Mouse (Mus musculus) lung, postnatal 4 days (tissue): ENCODE data around the gene Gsk3a.
A peak's percentile ranks its signal among the peaks of the same experiment; 100 is the strongest.

Experiments used
- DNase-seq, 2 experiments: peaks; one replicate each; pipeline ENCODE4 v3.0.0; 2021

Gene Gsk3a

GRCm38 (mm10) chr7:25179606-25180161 is 58.0 kb downstream of the Gsk3a start, which contains the start of gene Pou2f2:
TSS of gene Pou2f2 (minus strand) at chr7:25179726.
- DNase-seq: peak; percentile 69 to 75

GRCm38 (mm10) chr7:25178787-25179605 is 58.7 kb downstream of the Gsk3a start:
- DNase-seq: peak in 1 of 2 experiments; percentile 31

DNA sequence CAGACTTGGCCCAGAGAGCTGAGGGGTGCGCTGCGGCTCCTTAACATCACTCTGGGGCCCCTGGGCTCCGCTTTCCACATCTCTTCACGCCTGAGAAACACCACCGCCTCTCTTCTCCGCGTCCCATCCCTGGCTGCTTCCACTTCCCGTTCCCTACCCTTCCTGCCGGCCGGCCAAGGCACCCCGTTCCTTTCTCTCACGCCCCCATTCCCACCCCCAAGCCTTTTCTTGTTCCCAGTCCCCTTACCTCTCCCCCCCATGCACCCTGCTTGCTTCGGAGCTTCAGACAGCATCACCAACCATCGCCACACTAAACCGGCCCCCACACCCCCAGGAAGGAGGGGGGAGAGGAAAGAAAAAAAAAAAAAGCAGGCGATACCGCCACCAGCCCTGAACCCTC is 59.3 kb downstream of the Gsk3a start:
- no peak for DNase-seq
